Mouse (Mus musculus) adrenal gland, postnatal 10 days (tissue): ENCODE measurements around the gene Lurap1l. TPM values are rescaled to one million over a fixed set of nuclear protein-coding genes. Genes with fewer than 3 reads are reported as not detected.

Source experiments
- DNase-seq: peaks from one replicate; pipeline ENCODE4 v3.0.0; 2021; ENCODE audit warnings: mixed read lengths
- long read RNA-seq, 2 experiments: library from polyadenylated mRNA; stranded (forward); transcript quantifications; one replicate each; pipeline ENCODE4 v2.0.0; 2021
- total RNA-seq, 2 experiments: library from RNA; stranded (reverse); gene quantifications; 2 replicates each; pipeline ENCODE4 v1.2.3; 2021

Lurap1l gene
- total RNA-seq: 10 to 100 TPM in 1 of 2 experiments, 1 to 10 TPM in 1; 9.6 to 11.6 TPM
- long read RNA-seq, experiment 1, transcript Lurap1l-201 (2 exons, 3,066 nt): major isoform, 27 of 29 reads
- long read RNA-seq, experiment 1, partial matches to known transcripts: 0 of 29 reads
- long read RNA-seq, experiment 1, other reads (novel, unspliced or antisense): 2 of 29 reads
- long read RNA-seq, experiment 2, transcript Lurap1l-201 (2 exons, 3,066 nt): major isoform, 18 of 19 reads
- long read RNA-seq, experiment 2, partial matches to known transcripts: 0 of 19 reads
- long read RNA-seq, experiment 2, other reads (novel, unspliced or antisense): 1 of 19 reads

GRCm38 (mm10) chr4:80910481-80910870 lies at the start of gene Lurap1l:
TSS of gene Lurap1l (plus strand) at chr4:80910646.
- peak; percentile 63 for DNase-seq

GRCm38 (mm10) chr4:80862962-80863361 lies 47.5 kb upstream of the Lurap1l start:
- DNase-seq: no peak

- no peak for DNase-seq
These were observed 46.5 kb upstream of the Lurap1l start for GRCm38 (mm10) chr4:80863906-80864305.

GRCm38 (mm10) chr4:80864511-80864922 lies 45.9 kb upstream of the Lurap1l start:
- DNase-seq: peak; percentile 32

- peak; percentile 27 for DNase-seq
These were observed 44.4 kb upstream of the Lurap1l start for GRCm38 (mm10) chr4:80866065-80866464.

GRCm38 (mm10) chr4:80869598-80869997 lies 40.8 kb upstream of the Lurap1l start:
- no peak for DNase-seq

GRCm38 (mm10) chr4:80872847-80873644 lies 37.4 kb upstream of the Lurap1l start:
- no peak for DNase-seq

- no peak for DNase-seq
These were observed 36.2 kb upstream of the Lurap1l start for GRCm38 (mm10) chr4:80874121-80874859.

- DNase-seq: no peak
These were observed 35.4 kb upstream of the Lurap1l start for GRCm38 (mm10) chr4:80875055-80875454.

- DNase-seq: no peak
These were observed 28.3 kb upstream of the Lurap1l start for GRCm38 (mm10) chr4:80881996-80882599.

GRCm38 (mm10) chr4:80886631-80887030 lies 23.8 kb upstream of the Lurap1l start:
- DNase-seq: no peak

GRCm38 (mm10) chr4:80891004-80891403 lies 19.4 kb upstream of the Lurap1l start:
- no peak for DNase-seq

GRCm38 (mm10) chr4:80895278-80895894 lies 15.1 kb upstream of the Lurap1l start:
- no peak for DNase-seq

- no peak for DNase-seq
These were observed 3.7 kb upstream of the Lurap1l start for GRCm38 (mm10) chr4:80906726-80907125.

GRCm38 (mm10) chr4:80907973-80908372 lies 2.5 kb upstream of the Lurap1l start:
- no peak for DNase-seq

GRCm38 (mm10) chr4:80908902-80909301 lies 1.5 kb upstream of the Lurap1l start:
- no peak for DNase-seq

- peak; percentile 56 for DNase-seq
These were observed 640 bp downstream of the Lurap1l start for GRCm38 (mm10) chr4:80910871-80911701.

GRCm38 (mm10) chr4:80911706-80912540 lies 1.5 kb downstream of the Lurap1l start:
- DNase-seq: peak; percentile 88

- no peak for DNase-seq
These were observed 4.8 kb downstream of the Lurap1l start for GRCm38 (mm10) chr4:80915211-80915610.

GRCm38 (mm10) chr4:80916695-80917094 lies 6.2 kb downstream of the Lurap1l start:
- DNase-seq: no peak
